Mouse (Mus musculus) embryo, embryonic 11 days (tissue): ENCODE results near the gene Tmem98.

Source experiments
- DNase-seq: peaks from one replicate; pipeline ENCODE4 v3.0.0-alpha.2; 2015

The Tmem98 gene

DNA sequence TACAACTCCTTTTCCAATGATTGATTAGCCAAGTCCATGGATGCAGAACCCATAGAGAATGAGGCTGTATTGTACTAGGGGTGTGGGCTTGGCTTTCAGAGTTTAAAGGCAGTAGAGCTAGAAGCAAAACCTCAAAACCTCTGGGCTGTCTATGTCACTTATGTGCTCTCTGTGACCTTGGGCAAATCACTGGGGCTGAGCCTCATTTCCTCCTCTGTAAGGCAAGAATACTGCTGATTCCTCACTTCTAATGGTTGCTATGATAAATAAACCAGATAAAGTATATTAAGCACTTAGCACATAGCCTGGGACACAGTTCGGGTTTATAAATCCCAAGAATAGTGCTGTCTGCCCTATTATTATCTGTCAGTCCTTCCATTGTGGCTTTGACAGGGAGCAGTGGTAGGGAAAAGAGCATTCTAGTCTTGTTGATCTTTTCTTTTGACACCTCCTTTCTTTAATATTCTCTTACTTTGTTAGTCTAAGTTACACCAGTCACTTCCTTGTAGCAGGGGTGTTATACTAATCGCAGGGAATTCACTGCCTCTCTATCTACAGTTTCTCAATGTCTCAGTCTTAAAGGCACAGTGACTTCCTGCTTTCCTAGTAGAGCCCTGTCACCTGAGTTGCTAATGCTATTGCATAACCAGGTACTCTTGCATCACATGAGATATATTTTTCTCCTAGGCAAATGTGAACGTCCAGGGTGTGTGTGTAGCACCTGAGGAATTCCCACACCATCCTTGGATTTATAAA lies 18.1 kb upstream of the Tmem98 start:
- DNase-seq, result no peak

DNA sequence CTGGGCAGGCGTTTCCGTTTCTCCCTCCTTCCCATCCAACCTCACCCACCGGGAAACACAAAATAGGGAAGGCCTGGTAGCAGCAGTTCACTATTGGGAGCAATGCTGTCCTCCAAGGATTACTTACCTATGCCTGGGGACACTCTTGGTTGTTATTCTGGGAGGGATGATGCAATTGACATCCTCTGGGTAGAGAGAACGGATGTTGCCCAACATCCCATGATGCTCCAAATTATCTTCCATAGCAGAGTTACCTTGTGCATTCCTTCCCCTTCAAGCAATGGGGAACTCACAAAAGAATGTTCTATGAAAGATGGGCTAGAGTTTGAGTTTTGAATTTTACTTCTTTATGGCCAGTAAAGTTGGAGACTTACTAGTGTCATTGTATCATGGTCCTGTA lies 16.6 kb upstream of the Tmem98 start:
- no peak for DNase-seq

DNA sequence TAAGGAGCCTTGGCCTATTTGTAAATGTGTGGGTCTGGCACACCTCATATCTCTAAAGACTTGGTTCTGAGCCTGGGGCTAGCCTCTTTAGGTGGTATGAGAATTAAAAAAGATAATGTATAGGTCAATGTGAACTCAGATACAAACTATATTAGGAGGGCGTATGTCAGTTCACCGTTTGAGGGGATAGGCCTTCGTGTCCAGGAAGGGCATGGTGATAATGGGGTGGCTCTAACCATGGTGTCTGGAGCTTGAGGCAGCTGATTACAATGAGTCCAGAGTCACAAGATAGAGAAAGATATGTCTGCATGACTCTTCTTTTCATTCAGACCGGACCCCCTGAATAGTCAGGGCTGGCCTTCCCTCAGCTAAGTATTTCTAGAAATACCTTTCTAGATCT lies 15.7 kb upstream of the Tmem98 start:
- no peak for DNase-seq

DNA sequence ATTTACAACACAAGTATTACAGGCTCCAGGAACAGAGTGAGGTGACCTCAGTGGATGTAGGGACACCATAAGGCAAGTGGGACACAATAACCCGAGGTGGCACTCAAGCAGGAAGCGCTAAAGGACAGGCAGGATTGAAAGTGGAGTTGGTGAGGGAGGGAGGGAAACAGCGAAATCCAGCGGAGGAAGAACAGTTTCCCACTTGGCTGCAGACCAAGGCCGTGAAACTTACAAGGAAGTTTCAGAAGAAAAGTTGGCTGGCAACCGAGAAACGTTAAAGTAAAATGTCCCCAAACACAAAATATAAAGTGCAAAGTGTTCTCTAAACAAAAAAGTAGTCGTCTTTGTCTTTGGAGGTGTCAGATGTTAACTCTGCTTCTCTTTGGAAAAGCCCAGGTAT lies 14.5 kb upstream of the Tmem98 start:
- no peak for DNase-seq

DNA sequence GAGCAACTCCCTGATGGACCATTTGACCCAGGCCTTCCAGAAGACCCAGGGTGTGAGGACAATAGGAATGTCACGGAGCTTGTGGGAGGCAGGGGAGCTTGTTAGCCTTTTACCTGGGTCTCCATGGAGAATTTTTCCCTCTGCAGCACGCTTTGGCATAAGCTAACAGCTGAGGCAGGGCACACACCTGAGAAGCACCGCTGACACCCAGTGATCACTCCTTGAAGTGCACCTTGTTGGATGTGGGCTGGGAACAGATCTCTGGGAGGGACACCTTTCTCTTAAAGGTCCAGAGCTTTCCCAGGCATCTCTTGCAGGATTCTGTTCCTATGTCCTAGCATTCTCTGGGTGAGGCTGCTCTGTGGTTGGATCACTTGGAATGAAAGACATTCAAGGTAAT lies 10.0 kb upstream of the Tmem98 start:
- DNase-seq, result no peak

DNA sequence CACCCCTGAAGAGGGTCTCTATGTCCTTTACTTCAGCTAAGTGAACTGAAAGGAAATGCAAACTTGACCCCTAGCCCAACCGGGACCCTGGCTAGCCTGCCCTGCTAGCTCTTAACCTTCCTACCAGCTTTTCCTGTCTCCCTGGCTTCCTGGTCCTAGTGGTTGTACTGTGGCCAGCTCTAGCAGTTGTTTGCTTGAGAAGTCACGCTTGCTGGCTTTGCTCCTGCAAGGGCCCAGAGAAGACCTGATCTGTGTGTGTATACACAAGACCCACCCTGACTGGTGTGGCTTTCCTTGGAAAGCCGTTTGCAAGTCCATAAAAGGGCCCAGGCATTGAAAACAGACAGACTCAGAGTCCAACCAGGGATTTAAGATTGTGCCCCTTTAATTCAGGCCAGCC lies 7.3 kb upstream of the Tmem98 start:
- no peak for DNase-seq

DNA sequence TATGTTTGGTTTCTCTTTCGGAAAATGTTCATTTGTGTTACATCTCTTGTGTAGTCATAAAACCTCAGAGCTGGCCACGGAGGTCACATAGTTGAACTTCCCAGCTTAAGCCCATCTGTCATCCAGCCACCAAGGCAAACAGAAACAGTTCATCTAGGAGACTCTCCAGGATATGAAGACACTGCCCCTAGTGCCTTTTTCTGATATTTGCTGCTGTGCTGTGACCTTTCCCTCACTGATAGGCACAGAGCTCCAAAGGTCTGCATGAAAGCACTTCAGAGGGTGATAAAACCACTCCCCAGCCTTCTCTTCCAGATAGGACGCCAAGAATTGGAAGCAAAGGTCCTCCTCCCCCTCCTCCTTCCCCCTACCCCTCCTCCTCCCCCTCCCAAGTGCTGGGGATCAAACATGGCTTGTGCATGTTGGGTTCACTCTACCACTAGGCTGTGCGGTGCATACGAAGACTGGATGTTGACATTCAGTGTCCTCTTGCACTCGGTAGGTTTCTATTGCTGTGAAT lies 1.4 kb upstream of the Tmem98 start:
- peak; percentile 39 for DNase-seq

DNA sequence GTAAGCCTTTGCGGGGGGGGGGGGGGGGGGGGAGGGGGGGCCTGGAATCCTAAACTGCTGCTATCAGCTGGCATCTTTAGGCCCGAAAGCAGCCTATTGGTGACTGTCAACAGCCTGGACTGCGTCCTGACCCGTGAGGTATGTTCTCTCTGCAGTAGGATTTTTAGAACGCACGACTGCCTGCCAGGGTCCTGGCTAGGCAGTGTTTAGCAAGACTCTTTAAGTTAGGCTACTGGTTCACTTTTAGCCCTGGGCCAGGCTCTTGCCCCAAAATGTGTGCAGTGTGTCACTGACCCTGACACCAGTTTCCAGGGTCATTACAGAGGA lies 346 bp upstream of the Tmem98 start:
- DNase-seq, result no peak

DNA sequence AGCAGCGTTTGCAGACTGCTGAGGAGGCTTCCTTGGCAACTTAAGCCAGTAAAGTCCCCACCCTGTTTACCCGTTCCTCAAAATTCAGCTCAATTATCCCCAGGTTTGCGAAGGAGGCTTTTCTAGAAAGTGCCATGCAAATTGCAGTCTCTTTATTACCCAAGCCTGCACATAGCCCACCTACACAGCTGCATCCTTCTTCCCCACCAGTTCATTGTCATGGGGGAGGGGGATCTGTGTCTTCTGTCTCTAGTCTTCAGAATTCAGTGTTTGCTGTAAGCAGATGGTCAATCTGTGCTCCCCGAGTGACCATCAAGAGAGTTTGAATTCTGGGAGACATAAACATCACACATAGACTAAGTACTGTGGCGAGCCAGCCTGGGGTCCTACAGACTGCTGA lies 1.2 kb downstream of the Tmem98 start:
- DNase-seq, result peak; percentile 41

DNA sequence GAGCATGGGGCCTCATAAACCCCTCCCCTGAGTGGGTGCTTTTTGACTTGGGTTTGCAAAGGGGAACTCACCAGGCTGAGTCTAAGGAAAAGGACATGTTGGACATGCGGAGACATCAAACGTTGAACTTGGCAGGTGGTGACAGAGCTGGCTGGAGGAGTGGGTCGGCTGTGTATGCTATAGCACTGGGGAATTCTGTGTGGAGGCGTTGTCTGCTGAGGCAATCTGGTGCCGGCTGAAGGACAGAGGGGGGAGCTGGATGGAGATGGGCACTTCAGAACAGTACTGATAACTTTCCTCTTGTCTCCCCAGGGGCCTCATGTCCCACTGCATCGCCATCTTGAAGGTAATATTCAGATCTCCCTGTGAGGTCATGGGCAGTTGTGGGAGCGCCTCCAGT lies 5.4 kb downstream of the Tmem98 start:
- no peak for DNase-seq

DNA sequence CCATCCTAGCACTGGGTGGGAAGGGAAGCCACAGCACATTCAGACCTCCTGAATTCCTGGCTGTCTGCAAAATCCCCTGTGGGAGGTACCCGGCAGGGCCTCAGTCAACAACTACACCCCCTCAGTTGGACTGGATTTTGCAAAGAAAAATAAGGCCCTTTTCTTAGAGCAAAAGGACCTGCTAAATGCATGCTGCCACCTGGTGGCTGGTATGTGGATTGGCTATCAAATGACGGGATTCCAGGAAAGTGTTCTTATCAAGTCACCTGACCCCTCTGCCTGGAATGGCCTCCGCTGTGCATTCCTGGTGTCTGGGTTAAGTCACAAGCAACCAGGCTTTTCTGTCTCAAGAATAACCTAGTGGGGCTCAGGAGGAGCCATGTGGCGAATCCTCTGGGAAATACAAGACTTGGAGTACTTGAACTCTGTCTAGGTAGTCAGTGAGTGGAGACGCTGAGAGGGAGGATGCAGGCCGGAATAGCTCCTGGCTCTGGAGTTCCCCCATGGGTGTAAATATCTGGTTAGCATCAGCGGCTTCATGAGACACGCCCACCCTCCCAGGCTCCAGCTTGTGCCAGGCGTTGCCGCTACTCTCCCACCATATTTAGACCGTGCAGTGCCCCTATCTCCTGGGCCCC lies 8.2 kb downstream of the Tmem98 start:
- DNase-seq, result peak; percentile 89

DNA sequence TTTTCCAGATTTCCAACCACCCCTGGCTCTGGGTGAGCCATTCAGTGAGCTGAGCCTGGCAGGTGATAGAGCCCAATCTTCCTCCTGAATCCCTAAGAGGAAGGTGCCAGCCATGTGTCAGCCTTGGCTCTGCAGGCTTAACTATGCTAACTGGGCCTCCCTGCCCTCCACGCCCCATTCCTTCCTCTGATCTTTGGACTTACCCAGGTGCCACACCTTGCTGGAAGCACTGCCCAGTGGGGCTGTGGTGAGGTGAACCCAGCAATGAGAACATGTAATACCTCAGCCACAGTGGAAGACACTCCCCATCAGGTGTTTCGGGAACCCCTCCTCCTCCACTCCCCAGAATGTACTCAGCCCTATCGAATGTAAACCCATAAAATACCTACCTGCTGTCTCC lies 10.1 kb downstream of the Tmem98 start:
- DNase-seq, result no peak

DNA sequence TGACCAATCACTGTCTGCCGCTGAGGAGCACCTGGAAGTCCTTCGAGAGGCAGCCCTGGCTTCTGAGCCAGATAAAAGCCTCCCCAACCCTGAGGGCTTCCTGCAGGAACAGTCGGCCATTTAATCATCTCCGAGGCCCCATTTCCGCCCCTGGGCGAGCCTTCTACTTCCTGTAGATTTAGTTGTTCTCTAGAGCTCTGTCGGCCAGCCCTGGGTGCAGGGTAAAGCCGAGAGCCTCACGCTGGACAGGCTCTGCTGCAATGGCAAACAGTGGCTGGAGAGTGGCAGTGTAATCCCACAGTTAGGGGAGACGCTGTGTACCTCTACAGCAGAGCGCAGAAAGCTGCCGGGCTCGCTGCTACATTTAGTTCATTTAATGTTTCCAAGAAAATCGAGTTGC lies 11.3 kb downstream of the Tmem98 start:
- peak; percentile 41 for DNase-seq

DNA sequence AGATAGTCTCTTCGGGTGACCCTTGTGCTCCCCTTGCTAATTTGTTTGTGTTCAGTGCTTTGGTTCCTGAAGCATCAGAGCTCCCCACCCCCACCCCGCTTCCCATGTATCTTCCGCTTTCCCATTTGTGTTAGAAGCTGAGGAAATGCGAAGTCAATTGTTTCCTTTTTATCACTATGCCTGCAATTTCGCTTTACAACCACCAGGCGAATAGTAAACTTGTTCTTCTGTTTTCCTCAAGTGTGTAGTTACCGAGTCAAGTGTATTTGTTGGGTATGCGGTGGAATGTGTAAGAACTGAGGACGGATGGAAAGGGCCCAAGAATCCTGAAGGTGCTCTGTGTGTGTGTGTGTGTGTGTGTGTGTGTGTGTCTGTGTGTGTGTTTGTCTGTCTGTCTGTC lies 11.8 kb downstream of the Tmem98 start:
- no peak for DNase-seq

DNA sequence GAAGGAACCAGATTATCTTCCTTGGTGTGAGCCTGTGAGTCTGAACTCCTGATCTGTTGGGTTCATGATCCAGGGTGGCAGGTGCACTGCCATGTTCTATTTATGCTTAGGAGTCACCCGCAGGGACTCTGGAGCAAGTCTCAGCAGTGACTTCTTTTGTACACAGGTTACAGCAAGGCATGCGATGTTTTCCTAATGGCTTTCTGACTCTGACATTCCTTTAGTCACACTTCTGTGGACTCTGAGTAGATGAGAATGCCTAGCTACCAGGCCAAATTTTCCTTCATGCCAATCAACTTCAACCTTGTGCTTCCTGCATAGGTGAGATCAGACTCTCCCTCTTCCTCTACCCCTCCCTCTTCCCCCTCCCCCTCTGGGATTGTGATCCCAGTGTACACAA lies 25.4 kb downstream of the Tmem98 start:
- no peak for DNase-seq

DNA sequence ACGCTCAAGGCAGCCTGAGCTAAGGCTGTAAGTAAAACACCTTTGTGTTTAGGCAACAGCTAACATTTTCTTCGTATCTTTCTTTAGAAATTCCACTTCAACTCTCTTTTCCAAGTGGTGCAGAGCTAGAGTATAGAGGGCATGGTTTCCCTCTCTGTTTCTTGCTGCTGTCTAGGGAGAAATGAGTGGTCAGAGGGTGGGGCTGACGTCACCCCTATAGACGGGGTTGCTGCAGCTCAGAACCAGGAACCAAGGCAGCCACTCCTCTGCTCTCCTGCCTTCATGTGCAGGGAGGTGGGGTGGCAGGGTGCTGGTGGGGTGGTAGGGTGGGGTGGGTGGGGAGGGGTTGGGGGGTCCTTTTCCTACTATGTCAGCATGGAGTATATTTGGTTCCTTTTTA lies 25.9 kb downstream of the Tmem98 start:
- DNase-seq, result no peak

DNA sequence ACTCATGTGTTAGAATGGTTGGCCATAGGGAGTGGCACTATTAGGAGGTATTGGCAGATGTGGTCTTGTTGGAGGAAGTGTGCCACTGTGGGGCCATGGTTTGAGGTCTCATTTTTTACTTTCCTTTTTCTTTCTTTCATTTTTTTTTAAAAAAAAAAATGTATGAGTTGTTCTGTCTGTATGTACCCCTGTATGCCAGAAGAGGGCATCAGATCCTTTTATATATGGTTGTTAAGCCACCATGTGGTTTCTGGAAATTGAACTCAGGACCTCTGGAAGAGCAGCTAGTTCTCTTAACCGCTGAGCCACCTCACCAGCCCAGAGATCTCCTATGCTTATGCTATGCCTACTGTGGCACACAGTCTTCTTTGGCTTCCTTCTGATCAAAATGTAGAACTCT lies 28.7 kb downstream of the Tmem98 start:
- no peak for DNase-seq

DNA sequence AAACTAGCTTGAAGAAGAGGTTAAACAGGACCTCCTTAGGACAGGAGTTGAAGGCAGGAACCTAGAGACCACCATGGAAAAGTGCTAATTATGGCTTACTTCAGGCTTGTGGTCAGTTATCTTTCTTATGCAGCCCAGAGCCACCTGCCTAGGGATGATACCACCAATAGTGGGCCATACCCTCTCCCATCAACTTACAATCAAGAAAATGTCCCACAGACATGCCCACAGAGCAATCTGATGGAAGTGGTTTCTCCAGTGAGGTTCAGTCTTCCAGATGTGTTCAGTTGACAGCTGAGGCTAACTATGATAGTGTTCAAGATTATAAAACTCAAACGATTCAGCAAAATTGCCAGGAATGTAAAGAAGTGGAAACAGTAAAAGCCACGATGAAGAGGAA lies 33.5 kb downstream of the Tmem98 start:
- DNase-seq, result no peak

DNA sequence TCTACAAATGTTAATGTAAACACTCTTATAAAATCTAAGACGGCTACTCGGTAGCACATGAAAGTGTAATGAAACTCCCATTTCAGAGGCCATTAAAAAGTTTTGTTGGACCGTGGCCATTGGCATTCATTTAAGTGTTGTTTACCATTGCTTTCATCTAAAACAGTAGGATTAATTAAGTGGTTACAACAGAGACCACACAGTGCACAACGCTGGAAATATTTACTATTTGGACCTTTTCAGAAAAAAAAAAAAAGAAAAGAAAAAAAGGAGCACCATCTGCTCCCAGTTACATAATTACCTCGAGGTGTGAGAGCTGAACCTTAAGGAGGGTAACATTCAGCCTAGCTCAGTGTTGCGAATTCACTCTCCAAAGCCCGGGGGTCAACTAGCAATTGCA lies 35.5 kb downstream of the Tmem98 start:
- DNase-seq, result no peak

DNA sequence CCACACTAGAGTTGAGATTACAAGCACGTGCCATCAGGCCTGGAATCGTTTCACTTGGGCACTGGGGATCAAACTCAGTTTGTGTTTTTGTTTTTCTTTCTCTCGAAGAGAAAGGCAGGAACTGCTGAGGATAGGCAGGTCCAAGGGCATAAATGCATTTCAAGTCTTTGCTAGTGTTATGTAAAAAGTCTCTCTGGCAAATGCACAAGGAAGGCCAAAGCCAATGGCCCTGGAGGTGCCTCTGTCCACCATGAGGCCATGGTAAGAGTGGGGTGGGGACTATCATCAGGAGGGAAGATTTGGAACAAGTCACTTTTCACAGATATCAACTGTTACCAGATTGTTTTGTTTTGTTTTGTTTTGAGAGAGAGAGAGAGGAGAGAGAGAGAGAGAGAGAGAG lies 36.1 kb downstream of the Tmem98 start:
- no peak for DNase-seq

DNA sequence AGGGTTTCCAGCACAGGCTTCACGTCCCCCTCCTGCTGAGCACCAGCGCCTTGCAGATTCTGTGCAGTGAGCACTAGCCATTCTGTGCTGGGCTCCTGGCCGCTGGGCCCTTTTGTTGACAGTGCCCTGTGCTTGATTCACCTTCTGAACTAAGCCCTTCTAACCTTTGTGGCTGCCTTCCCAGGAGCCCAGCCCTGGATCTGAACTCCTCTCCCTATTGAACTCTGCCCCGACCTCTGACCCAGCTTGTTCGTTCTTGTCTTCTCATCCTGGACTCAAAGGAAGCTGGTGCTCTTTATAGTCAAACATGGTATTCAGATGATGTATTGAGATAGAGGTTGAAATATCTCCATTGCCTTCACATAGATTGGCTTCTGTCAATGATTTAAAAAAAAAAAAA lies 38.2 kb downstream of the Tmem98 start:
- no peak for DNase-seq

DNA sequence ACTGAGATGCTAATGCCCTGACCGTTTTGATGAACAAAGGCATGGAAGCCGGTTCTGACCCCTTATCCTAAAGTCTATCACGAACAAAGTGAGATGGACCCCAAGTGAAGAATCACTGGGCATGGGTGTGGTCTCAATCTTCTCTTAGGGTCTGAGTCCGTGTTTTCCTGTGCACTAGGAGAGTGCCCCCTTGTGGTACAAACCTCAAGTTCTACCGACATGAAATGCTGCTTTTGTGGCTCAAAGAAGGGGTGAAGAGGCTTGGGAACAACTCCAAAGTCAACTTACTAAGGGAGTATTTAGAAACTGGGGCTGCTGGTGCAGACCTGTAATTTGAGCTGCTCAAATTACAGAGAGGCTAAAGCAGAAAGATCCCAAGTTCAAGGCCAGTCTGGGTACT lies 41.9 kb downstream of the Tmem98 start:
- peak; percentile 62 for DNase-seq

DNA sequence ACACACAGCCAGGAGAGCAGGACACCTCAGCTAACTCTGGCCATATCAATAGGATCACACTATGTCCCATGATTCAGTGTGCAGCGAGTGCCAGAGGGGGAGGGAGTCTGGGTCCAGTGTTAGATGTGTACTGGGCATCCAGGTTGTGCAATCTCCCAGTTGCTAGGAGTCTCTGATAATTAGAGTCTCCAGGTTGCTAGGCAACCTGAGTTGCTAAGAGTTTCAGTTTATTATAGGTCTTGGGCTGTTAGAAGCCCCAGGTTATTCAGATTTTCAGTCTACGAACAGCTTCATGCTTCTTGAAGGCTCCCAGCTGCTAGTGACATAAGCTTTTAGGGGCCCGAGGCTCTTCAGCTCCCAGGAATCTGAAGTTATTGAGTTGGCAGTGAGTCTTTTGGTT lies 43.0 kb downstream of the Tmem98 start:
- no peak for DNase-seq

DNA sequence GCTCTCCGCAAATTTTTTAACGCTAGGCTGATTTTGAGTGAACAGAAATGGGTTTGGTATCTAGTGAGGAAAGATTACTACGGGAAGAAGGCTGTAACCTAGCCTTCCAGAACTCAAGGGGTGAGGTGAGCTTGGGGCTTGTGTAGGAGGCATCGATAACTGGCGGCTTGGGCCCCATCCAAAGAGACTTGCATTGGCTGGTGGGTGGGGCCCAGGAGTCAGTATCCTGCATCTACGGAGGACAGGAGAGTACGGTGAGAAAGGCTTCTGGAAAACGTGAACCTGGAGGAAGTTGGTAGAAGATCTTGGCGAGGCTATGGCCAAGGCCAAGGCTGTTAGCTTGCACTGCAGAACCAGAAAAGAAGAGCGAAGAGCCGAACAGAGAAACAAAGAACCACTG lies 44.5 kb downstream of the Tmem98 start:
- no peak for DNase-seq

DNA sequence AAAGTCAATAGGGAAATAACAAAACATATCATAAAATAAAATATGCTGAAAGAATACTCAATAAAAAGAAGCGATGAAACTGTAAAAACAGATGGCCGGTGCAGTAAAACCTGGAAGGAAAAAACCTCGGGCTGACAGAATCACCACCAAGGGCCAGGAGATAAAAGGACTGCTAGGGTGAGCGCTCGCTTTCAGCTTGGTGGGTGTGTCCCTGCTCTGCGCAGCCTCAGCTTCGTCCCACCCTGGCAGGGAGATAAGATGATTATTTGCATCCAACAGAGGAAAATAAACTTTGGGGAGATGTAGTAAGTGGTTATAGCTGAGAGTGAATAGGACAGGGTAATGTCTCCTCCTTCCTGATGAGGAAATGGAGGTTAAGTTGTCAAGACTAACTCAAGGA lies 44.9 kb downstream of the Tmem98 start:
- no peak for DNase-seq
